Mouse (Mus musculus) hindbrain, postnatal 0 days (tissue): ENCODE data around the gene Dnajb7. TPM values are rescaled to one million over a fixed set of nuclear protein-coding genes. Genes with fewer than 3 reads are reported as not detected.
A peak's percentile ranks its signal among the peaks of the same experiment; 100 is the strongest.

ENCODE experiments used
- ATAC-seq: fragments of 200-750 bp; cut with Nextera tagmentation; 2 replicates; pipeline ENCODE4 v1.8.0; 2017; ENCODE audit warnings: mild to moderate bottlenecking, moderate TSS enrichment, moderate library complexity
- DNase-seq: peaks from one replicate; pipeline ENCODE4 v3.0.0-alpha.2; 2015; ENCODE audit warnings: low spot score
- H3K27ac ChIP-seq: fragments of 300-500 bp; sonication (generic); 2 replicates; pipeline ENCODE4 v1.5.1; 2014; ENCODE audit warnings: mild to moderate bottlenecking
- H3K27me3 ChIP-seq: fragments of 300-500 bp; sonication (generic); 2 replicates; pipeline ENCODE4 v1.6.1; 2014; ENCODE audit warnings: low read length, mixed read lengths; ENCODE audit not compliant: insufficient read depth
- H3K36me3 ChIP-seq: fragments of 300-500 bp; sonication (generic); 2 replicates; pipeline ENCODE4 v1.6.1; 2014; ENCODE audit warnings: low read length, mixed read lengths; ENCODE audit not compliant: insufficient read depth
- H3K4me1 ChIP-seq: fragments of 300-500 bp; sonication (generic); 2 replicates; pipeline ENCODE4 v1.6.1; 2014; ENCODE audit warnings: antibody characterized with exemption, low read length, mixed read lengths; ENCODE audit not compliant: insufficient read depth
- H3K4me2 ChIP-seq: fragments of 300-500 bp; sonication (generic); 2 replicates; pipeline ENCODE4 v1.6.1; 2014; ENCODE audit warnings: low read depth, mild to moderate bottlenecking, low read length, moderate library complexity, mixed read lengths
- H3K4me3 ChIP-seq: fragments of 300-500 bp; sonication (generic); 2 replicates; pipeline ENCODE4 v1.5.1; 2014; ENCODE audit warnings: low read length
- H3K9ac ChIP-seq: fragments of 300-500 bp; sonication (generic); replicated peaks from 2 replicates; pipeline ENCODE4 v1.6.1; 2014; ENCODE audit warnings: mild to moderate bottlenecking, low read length, moderate library complexity, mixed read lengths
- H3K9me3 ChIP-seq: fragments of 300-500 bp; sonication (generic); 2 replicates; pipeline ENCODE4 v1.6.1; 2016; ENCODE audit warnings: low read length, mixed read lengths
- CTCF ChIP-seq: IDR thresholded peaks from 2 replicates; pipeline ENCODE4 v1.5.1; 2016; ENCODE audit warnings: antibody characterized with exemption, control low read depth, low read depth
- WGBS: fragments of 180-500 bp; shearing (Covaris S2); extraction: QIAGEN DNeasy Blood & Tissue Kit; methylation state at CpG from one replicate; pipeline ENCODE4 v1.1.7; 2014; 5-methylcytosine and 5-hydroxymethylcytosine counted together
- polyA plus RNA-seq: library from polyadenylated mRNA; unstranded; fragments of >200 nt; fragmentation: Nextera tagmentation; extraction: Ambion mirVana; gene quantifications from 2 replicates; pipeline ENCODE4 v1.2.1, GENCODE M21; 2015
- total RNA-seq: library from RNA; depleted of rRNA; stranded (reverse); fragments of >200 nt; gene quantifications from 2 replicates; pipeline ENCODE4 v1.2.3, GENCODE M21; 2014; rRNA removed

The Dnajb7 gene
- not detected in 2 replicates for total RNA-seq
- 0.43 and 0.44 TPM in 2 replicates for polyA plus RNA-seq

GRCm38 (mm10) chr15:81408199-81408598 is at the start of gene Dnajb7:
TSS of gene Dnajb7 (minus strand) at chr15:81408299.
- Histone ChIP-seq H3K27me3 (no peaks in the 10 kb centered on the region), H3K4me2 (no peak within 1 kb of the TSS), H3K4me1 (no peaks in the 10 kb centered on the region), H3K27ac (no peak within 1 kb of the TSS), H3K9ac (no peak within 1 kb of the TSS), H3K4me3 (no peak within 1 kb of the TSS), H3K9me3 (no peaks in the 10 kb centered on the region), H3K36me3 (no peaks in the 10 kb centered on the region)
- TF ChIP-seq CTCF, result no peak
- DNase-seq (no peak), ATAC-seq (no peak)
- WGBS, result 97% methylated on average over 1 of the region's 1 CpGs

- ATAC-seq (peak; percentile 63; the same call in 1 of the 2 replicates), DNase-seq (peak; percentile 86)
- H3K9ac ChIP-seq, result no peak overlapping the region
- H3K9me3 ChIP-seq, result no peaks in the 10 kb centered on the region
- H3K27ac ChIP-seq, result no peak overlapping the region
- no peaks in the 10 kb centered on the region for H3K4me1 ChIP-seq
- no peak overlapping the region for H3K4me3 ChIP-seq
- H3K4me2 ChIP-seq, result no peak overlapping the region
- TF ChIP-seq CTCF, result peak; percentile 87
- peaks cover 18% of the 10 kb centered on the region for H3K36me3 ChIP-seq
- H3K27me3 ChIP-seq, result no peaks in the 10 kb centered on the region
- WGBS, result 43% methylated on average over 3 of the region's 3 CpGs
Observed at GRCm38 (mm10) chr15:81448463-81448862, 40.4 kb upstream of the Dnajb7 start.

- Histone ChIP-seq H3K9me3 (no peaks in the 10 kb centered on the region), H3K4me1 (no peaks in the 10 kb centered on the region), H3K4me2 (no peak overlapping the region), H3K4me3 (no peak overlapping the region), H3K9ac (no peak overlapping the region), H3K27me3 (no peaks in the 10 kb centered on the region), H3K27ac (no peak overlapping the region), H3K36me3 (peaks cover 12% of the 10 kb centered on the region)
- DNase-seq (no peak), ATAC-seq (no peak)
- no peak for TF ChIP-seq CTCF
Observed at GRCm38 (mm10) chr15:81439236-81439635, 31.1 kb upstream of the Dnajb7 start.

GRCm38 (mm10) chr15:81438345-81438744 is 30.2 kb upstream of the Dnajb7 start:
- ATAC-seq (no peak), DNase-seq (no peak)
- H3K4me2 ChIP-seq, result no peak overlapping the region
- H3K27me3 ChIP-seq, result no peaks in the 10 kb centered on the region
- peaks cover 12% of the 10 kb centered on the region for H3K36me3 ChIP-seq
- H3K27ac ChIP-seq, result no peak overlapping the region
- H3K4me3 ChIP-seq, result no peak overlapping the region
- H3K4me1 ChIP-seq, result no peaks in the 10 kb centered on the region
- H3K9ac ChIP-seq, result no peak overlapping the region
- TF ChIP-seq CTCF, result no peak
- H3K9me3 ChIP-seq, result no peaks in the 10 kb centered on the region
- WGBS, result 97% methylated on average over 1 of the region's 1 CpGs

GRCm38 (mm10) chr15:81431195-81431594 is 23.1 kb upstream of the Dnajb7 start:
- Histone ChIP-seq H3K36me3 (peaks cover 12% of the 10 kb centered on the region; the same call in 1 of the 2 replicates), H3K9me3 (no peaks in the 10 kb centered on the region), H3K4me2 (no peak overlapping the region), H3K4me3 (no peak overlapping the region), H3K9ac (no peak overlapping the region), H3K4me1 (no peaks in the 10 kb centered on the region), H3K27me3 (no peaks in the 10 kb centered on the region), H3K27ac (no peak overlapping the region)
- no peak for DNase-seq
- no peak for TF ChIP-seq CTCF
- no peak for ATAC-seq
- WGBS, result 94% methylated on average over 1 of the region's 1 CpGs

GRCm38 (mm10) chr15:81427947-81428346 is 19.8 kb upstream of the Dnajb7 start:
- no peak for TF ChIP-seq CTCF
- no peak for ATAC-seq
- no peaks in the 10 kb centered on the region for H3K27me3 ChIP-seq

GRCm38 (mm10) chr15:81425311-81425710 is 17.2 kb upstream of the Dnajb7 start:
- ATAC-seq (no peak), DNase-seq (no peak)
- Histone ChIP-seq H3K27ac (no peak overlapping the region), H3K4me3 (no peak overlapping the region), H3K4me1 (no peaks in the 10 kb centered on the region), H3K27me3 (no peaks in the 10 kb centered on the region), H3K4me2 (no peak overlapping the region), H3K36me3 (peaks cover 8% of the 10 kb centered on the region; the same call in 1 of the 2 replicates), H3K9ac (no peak overlapping the region), H3K9me3 (no peaks in the 10 kb centered on the region)
- TF ChIP-seq CTCF, result no peak
- 80% methylated on average over 3 of the region's 3 CpGs for WGBS

More at GRCm38 (mm10) chr15:81427947-81428346, 19.8 kb upstream of the Dnajb7 start:
- H3K9ac ChIP-seq, result no peak overlapping the region
- WGBS, result 84% methylated on average over 2 of the region's 2 CpGs
- no peaks in the 10 kb centered on the region for H3K4me1 ChIP-seq
- H3K9me3 ChIP-seq, result no peaks in the 10 kb centered on the region
- peaks cover 12% of the 10 kb centered on the region; the same call in 1 of the 2 replicates for H3K36me3 ChIP-seq
- no peak overlapping the region for H3K27ac ChIP-seq
- no peak for DNase-seq
- H3K4me3 ChIP-seq, result no peak overlapping the region
- H3K4me2 ChIP-seq, result no peak overlapping the region
